Mouse (Mus musculus): ENCODE data around the gene Abcb7. TPM values are rescaled to one million over a fixed set of nuclear protein-coding genes. Genes with fewer than 3 reads are reported as not detected.

Abcb7 gene
- total and polyA plus RNA-seq, 3 experiments, result 22.0 TPM; not detected in 1

- TF ChIP-seq KAT2A (conservative IDR thresholded peaks at IDR 0.05; ENCODE audit: low read depth, low read length) (no peak), CHD1 (IDR thresholded peaks at IDR 0.05; ENCODE audit: low read depth, low read length) (no peak), ZNF384 (IDR thresholded peaks at IDR 0.05; ENCODE audit: low read depth, low read length) (no peak), MYC (IDR thresholded peaks at IDR 0.05; ENCODE audit: low read depth, low read length) (no peak)
Observed at GRCm38 (mm10) chrX:104413995-104414394, 339 bp upstream of the Abcb7 start (continued).

- peaks cover 0 to 20% of the 10 kb centered on the region in 2 experiments; a peak in 3 of 4 replicates for H3K36me3 ChIP-seq (ENCODE audit: control insufficient read depth in 1 of 2, insufficient read depth in 2 of 2, low read length in 2 of 2)
- H3K9ac ChIP-seq (ENCODE audit: control insufficient read depth, low read depth, low read length, poor library complexity, severe bottlenecking), result no peak overlapping the region
- no peaks in the 10 kb centered on the region for H3K27me3 ChIP-seq (ENCODE audit: control insufficient read depth in 1 of 2, insufficient read depth in 2 of 2, low read length in 2 of 2)
- no peak for DNase-seq (ENCODE audit: low read depth, low spot score)
- no peak overlapping the region for H3K27ac ChIP-seq (ENCODE audit: control insufficient read depth, low read depth, low read length)
- H3K79me2 ChIP-seq (ENCODE audit: control insufficient read depth, insufficient read depth, low read length, poor library complexity), result peaks cover 37% of the 10 kb centered on the region
- H3K4me1 ChIP-seq (ENCODE audit: control insufficient read depth in 1 of 2, insufficient read depth in 2 of 2, low read length in 2 of 2), result peaks cover 0 to 3% of the 10 kb centered on the region in 2 experiments; a peak in 2 of 4 replicates
- TF ChIP-seq ELF1 (IDR thresholded peaks at IDR 0.05; ENCODE audit: low read depth, low read length) (no peak), ZC3H11A (IDR thresholded peaks at IDR 0.05; ENCODE audit: low read depth, low read length) (no peak), ZNF384 (IDR thresholded peaks at IDR 0.05; ENCODE audit: low read depth, low read length) (no peak), ZMIZ1 (IDR thresholded peaks at IDR 0.05; ENCODE audit: low read depth, low read length) (no peak), MYC (IDR thresholded peaks at IDR 0.05; ENCODE audit: low read depth, low read length) (no peak), USF1 (IDR thresholded peaks at IDR 0.05; ENCODE audit: low read depth, low read length) (no peak), ZKSCAN1 (IDR thresholded peaks at IDR 0.05; ENCODE audit: low read depth, low read length) (no peak), KAT2A (conservative IDR thresholded peaks at IDR 0.05; ENCODE audit: low read depth, low read length) (no peak), SIN3A (IDR thresholded peaks at IDR 0.05; ENCODE audit: low read length) (no peak), CTCF (IDR thresholded peaks at IDR 0.05 in 2 of 3, conservative IDR thresholded peaks at IDR 0.05 in 1 of 3; ENCODE audit: control insufficient read depth in 1 of 3, insufficient read depth in 1 of 3, low read depth in 2 of 3, low read length in 3 of 3, poor library complexity in 1 of 3, severe bottlenecking in 1 of 3) (no peak), RAD21 (IDR thresholded peaks at IDR 0.05; ENCODE audit: low read depth, low read length) (no peak), TCF12 (IDR thresholded peaks at IDR 0.05; ENCODE audit: low read depth, low read length) (no peak), MAFK (IDR thresholded peaks at IDR 0.05; ENCODE audit: borderline replicate concordance, low read depth, low read length) (no peak), POLR2AphosphoS2 (IDR thresholded peaks at IDR 0.05; ENCODE audit: low read length) (no peak), BHLHE40 (IDR thresholded peaks at IDR 0.05; ENCODE audit: borderline replicate concordance, low read depth, low read length) (no peak), NRF1 (IDR thresholded peaks at IDR 0.05; ENCODE audit: insufficient read depth, low read depth, low read length, poor library complexity, severe bottlenecking) (no peak), GABPA (IDR thresholded peaks at IDR 0.05; ENCODE audit: low read depth, low read length) (no peak), MAZ (IDR thresholded peaks at IDR 0.05; ENCODE audit: low read depth, low read length) (no peak), USF2 (IDR thresholded peaks at IDR 0.05; ENCODE audit: borderline replicate concordance in 1 of 2, insufficient read depth in 1 of 2, low read depth in 1 of 2, low read length in 2 of 2) (no peak)
- H3K4me3 ChIP-seq (ENCODE audit: control insufficient read depth in 1 of 2, insufficient read depth in 1 of 2, low read depth in 2 of 2, low read length in 2 of 2), result no peak overlapping the region
- no peaks in the 10 kb centered on the region for H3K9me3 ChIP-seq (replicated peaks; ENCODE audit: insufficient read depth, low read length)
Observed at GRCm38 (mm10) chrX:104408137-104408536, 5.5 kb downstream of the Abcb7 start.
